Mouse (Mus musculus) myocyte (in vitro differentiated cells): ENCODE measurements around the gene Car2. TPM values are rescaled to one million over a fixed set of nuclear protein-coding genes. Genes with fewer than 3 reads are reported as not detected.

ENCODE experiments used
- H3K27me3 ChIP-seq: one replicate; pipeline ENCODE4 v1.6.1; 2011; ENCODE audit not compliant: control insufficient read depth, insufficient read depth, insufficient read length
- H3K36me3 ChIP-seq: one replicate; pipeline ENCODE4 v1.6.1; 2011; ENCODE audit not compliant: control insufficient read depth, insufficient read depth
- H3K4me2 ChIP-seq: one replicate; pipeline ENCODE4 v1.6.1; 2011; ENCODE audit warnings: low read depth, control low read depth
- H3K4me3 ChIP-seq: one replicate; pipeline ENCODE4 v1.5.1; 2011; ENCODE audit warnings: mild to moderate bottlenecking, control low read depth, moderate library complexity
- H3K79me2 ChIP-seq: one replicate; pipeline ENCODE4 v1.6.1; 2011; ENCODE audit not compliant: control insufficient read depth, insufficient read depth
- H3ac ChIP-seq: one replicate; pipeline ENCODE4 v1.6.1; 2011; ENCODE audit not compliant: control insufficient read depth, insufficient read length
- CEBPB ChIP-seq: IDR thresholded peaks from 2 replicates; pipeline ENCODE4 v1.6.1; 2011; ENCODE audit warnings: mild to moderate bottlenecking, moderate library complexity; ENCODE audit not compliant: poor library complexity, insufficient read depth, severe bottlenecking
- E2F4 ChIP-seq: IDR thresholded peaks from one replicate; pipeline ENCODE4 v1.6.1; 2011; ENCODE audit warnings: mild to moderate bottlenecking, control low read depth, moderate library complexity; ENCODE audit not compliant: insufficient read depth
- MAX ChIP-seq: IDR thresholded peaks from one replicate; pipeline ENCODE4 v1.6.1; 2011; ENCODE audit warnings: low read depth, mild to moderate bottlenecking, control low read depth
- MYOD1 ChIP-seq, 3 experiments: IDR thresholded peaks; one replicate each; pipeline ENCODE4 v1.6.1; 2011; ENCODE audit warnings: control low read depth in 2 of 3, low read depth in 2 of 3, mild to moderate bottlenecking in 2 of 3, moderate library complexity in 1 of 3; ENCODE audit not compliant: insufficient read length in 2 of 3, control insufficient read depth in 1 of 3
- MYOG ChIP-seq, 3 experiments: IDR thresholded peaks; one replicate each; pipeline ENCODE4 v1.6.1; 2011; ENCODE audit warnings: control low read depth in 2 of 3, low read depth in 2 of 3, mild to moderate bottlenecking in 2 of 3; ENCODE audit not compliant: insufficient read length in 2 of 3, control insufficient read depth in 1 of 3, insufficient read depth in 1 of 3
- POLR2A ChIP-seq: IDR thresholded peaks from one replicate; pipeline ENCODE4 v1.6.1; 2011; ENCODE audit warnings: low read depth, mild to moderate bottlenecking, control low read depth, moderate library complexity; ENCODE audit not compliant: insufficient read length
- POLR2AphosphoS2 ChIP-seq: IDR thresholded peaks from one replicate; pipeline ENCODE4 v1.6.1; 2011; ENCODE audit warnings: low read depth, control low read depth; ENCODE audit not compliant: insufficient read length
- REST ChIP-seq: IDR thresholded peaks from one replicate; pipeline ENCODE4 v1.6.1; 2011; ENCODE audit warnings: mild to moderate bottlenecking, control low read depth, moderate library complexity; ENCODE audit not compliant: insufficient read depth, insufficient read length
- SRF ChIP-seq: IDR thresholded peaks from one replicate; pipeline ENCODE4 v1.6.1; 2011; ENCODE audit warnings: low read depth; ENCODE audit not compliant: control insufficient read depth, insufficient read length
- TCF12 ChIP-seq: IDR thresholded peaks from one replicate; pipeline ENCODE4 v1.6.1; 2011; ENCODE audit warnings: mild to moderate bottlenecking, control low read depth; ENCODE audit not compliant: poor library complexity, insufficient read depth, severe bottlenecking
- TCF3 ChIP-seq: IDR thresholded peaks from one replicate; pipeline ENCODE4 v1.6.1; 2011; ENCODE audit warnings: low read depth, control low read depth; ENCODE audit not compliant: insufficient read length
- USF1 ChIP-seq: IDR thresholded peaks from one replicate; pipeline ENCODE4 v1.6.1; 2011; ENCODE audit warnings: low read depth, mild to moderate bottlenecking, control low read depth, moderate library complexity
- polyA plus RNA-seq: library from polyadenylated mRNA; unstranded; fragments of >200 nt; fragmentation: generic; extraction: Trizol; gene quantifications from one replicate; pipeline ENCODE4 v1.2.1, GENCODE M21; 2012; ENCODE audit warnings: missing spikeins

Gene Car2
- polyA plus RNA-seq, 1 experiment: 5.6 TPM

DNA sequence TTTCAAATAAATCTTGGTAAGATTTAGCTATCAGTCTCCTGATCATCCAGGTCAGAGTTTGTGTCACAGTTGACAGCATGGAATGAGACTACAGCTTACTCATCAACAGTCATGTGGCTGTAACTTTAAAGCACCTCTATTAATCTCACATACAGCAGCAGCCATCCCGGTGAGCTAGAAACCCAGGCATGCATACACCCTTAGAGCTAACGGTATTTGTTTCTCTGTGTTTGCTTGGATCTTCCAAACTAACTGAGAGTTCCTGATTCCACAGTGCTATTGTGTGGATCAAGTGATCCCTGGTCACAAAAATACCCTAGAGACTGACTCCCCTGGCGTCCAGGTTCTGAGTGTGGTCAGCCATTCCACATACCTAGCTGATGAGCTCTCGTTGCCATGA, 24.3 kb upstream of the Car2 start:
- TF ChIP-seq MYOG (IDR thresholded peaks at IDR 0.05; ENCODE audit: control insufficient read depth in 1 of 3, insufficient read depth in 1 of 3, insufficient read length in 2 of 3, low read depth in 2 of 3) (no peak), SRF (no peak), POLR2A (no peak), E2F4 (no peak), TCF3 (no peak), MAX (no peak), MYOD1 (IDR thresholded peaks at IDR 0.05; ENCODE audit: control insufficient read depth in 1 of 3, insufficient read length in 2 of 3, low read depth in 2 of 3) (no peak), CEBPB (no peak)
- Histone ChIP-seq H3K79me2 (no peaks in the 10 kb centered on the region), H3K4me2 (peak overlapping the region; percentile 65), H3ac (no peak overlapping the region), H3K36me3 (no peaks in the 10 kb centered on the region), H3K4me3 (no peak overlapping the region), H3K27me3 (no peaks in the 10 kb centered on the region)

DNA sequence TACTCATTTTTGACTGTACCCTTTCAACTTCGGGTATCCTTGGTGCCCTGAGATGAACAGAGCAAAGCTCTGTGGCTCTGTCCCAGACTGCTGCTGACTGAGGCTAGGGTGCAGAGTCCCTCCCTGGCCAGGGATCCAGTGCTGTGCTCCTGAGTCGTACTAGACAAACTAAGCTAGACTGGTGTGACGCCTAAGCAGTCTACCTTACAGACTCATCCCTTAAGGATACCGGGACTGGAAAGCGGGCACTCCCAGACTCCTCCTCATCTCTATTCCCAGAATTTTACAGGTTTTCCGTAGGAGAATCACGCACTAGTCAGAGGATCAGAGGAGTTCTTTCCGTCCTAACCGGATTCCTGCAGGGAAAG, 23.4 kb upstream of the Car2 start:
- Histone ChIP-seq H3K4me3 (peak overlapping the region; percentile 8), H3K79me2 (no peaks in the 10 kb centered on the region), H3K36me3 (no peaks in the 10 kb centered on the region), H3ac (no peak overlapping the region), H3K4me2 (peak overlapping the region; percentile 65), H3K27me3 (no peaks in the 10 kb centered on the region)
- TF ChIP-seq SRF: no peak
- no peak for TF ChIP-seq MAX
- TF ChIP-seq POLR2A: no peak
- TF ChIP-seq MYOD1 (IDR thresholded peaks at IDR 0.05; ENCODE audit: control insufficient read depth in 1 of 3, insufficient read length in 2 of 3, low read depth in 2 of 3): no peak
- no peak for TF ChIP-seq MYOG (IDR thresholded peaks at IDR 0.05; ENCODE audit: control insufficient read depth in 1 of 3, insufficient read depth in 1 of 3, insufficient read length in 2 of 3, low read depth in 2 of 3)
- TF ChIP-seq USF1: no peak
- no peak for TF ChIP-seq CEBPB

DNA sequence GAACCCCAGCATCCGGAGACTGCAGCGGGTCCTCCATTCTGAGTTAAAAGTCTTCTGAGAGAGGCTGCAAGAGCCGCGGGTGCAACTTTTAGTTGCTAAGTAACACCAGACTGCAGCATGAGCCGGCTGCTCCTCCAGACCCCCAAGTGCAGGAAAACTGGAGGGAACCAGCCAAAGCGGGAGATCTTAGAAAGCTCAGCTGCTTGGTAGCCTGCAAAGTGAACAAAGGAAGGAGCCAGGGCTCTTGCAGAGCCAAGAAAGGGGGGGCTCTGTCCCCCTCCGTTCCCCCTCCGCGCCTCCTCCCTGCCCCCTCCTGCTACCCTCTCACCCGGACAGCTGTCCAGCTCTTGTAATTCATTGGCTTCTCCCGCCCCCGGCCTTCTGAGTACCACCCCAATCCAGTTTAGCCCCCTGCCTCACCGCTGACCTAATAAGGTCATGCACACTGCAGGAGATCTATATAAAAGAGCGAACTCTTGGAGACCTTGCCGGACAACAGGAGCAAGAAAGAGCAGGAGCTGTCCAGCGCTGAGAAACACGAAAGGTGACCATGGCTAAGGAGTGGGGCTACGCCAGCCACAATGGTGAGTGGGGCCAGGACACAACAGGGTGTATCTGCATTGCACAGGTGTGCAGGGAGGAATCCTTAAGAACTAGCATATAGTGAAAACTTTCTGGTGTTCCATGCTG, 22.9 kb upstream of the Car2 start, which contains the start of gene Car3:
TSS of gene Car3 (plus strand) at position 491 of the 690 bp plus-strand sequence.
- H3ac ChIP-seq: no peak within 1 kb of the TSS
- H3K27me3 ChIP-seq: no peaks in the 10 kb centered on the region
- H3K4me2 ChIP-seq: peak within 1 kb of the TSS; percentile 65
- H3K4me3 ChIP-seq: peak within 1 kb of the TSS; percentile 8
- TF ChIP-seq REST: peak; percentile 84
- no peak for TF ChIP-seq USF1
- TF ChIP-seq POLR2A: no peak
- peak; percentile 48 for TF ChIP-seq SRF
- no peak for TF ChIP-seq TCF12
- TF ChIP-seq MYOD1 (IDR thresholded peaks at IDR 0.05; ENCODE audit: control insufficient read depth in 1 of 3, insufficient read length in 2 of 3, low read depth in 2 of 3): no peak
- no peak for TF ChIP-seq POLR2AphosphoS2
- no peak for TF ChIP-seq MYOG (IDR thresholded peaks at IDR 0.05; ENCODE audit: control insufficient read depth in 1 of 3, insufficient read depth in 1 of 3, insufficient read length in 2 of 3, low read depth in 2 of 3)
- TF ChIP-seq CEBPB: no peak
- no peak for TF ChIP-seq TCF3
- no peaks in the 10 kb centered on the region for H3K36me3 ChIP-seq
- H3K79me2 ChIP-seq: no peaks in the 10 kb centered on the region

DNA sequence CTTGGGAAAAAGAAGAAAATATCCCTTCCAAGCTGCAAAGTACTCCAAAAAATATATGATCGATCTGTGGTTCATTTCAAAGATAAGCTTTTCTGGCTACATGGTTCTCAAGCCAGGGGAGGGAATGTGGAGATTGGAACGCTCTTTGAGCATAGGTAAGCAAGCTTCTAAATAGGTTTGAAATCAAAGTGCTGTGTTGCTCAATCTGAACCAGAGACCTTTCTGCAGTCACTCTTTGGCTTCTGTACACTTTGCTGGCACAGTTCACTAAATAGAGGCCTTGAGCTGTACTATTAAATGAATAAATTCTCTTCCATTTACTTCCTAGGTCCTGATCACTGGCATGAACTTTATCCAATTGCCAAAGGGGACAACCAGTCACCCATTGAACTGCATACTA, 22.2 kb upstream of the Car2 start:
- H3K4me3 ChIP-seq: no peak overlapping the region
- H3K36me3 ChIP-seq: no peaks in the 10 kb centered on the region
- H3K4me2 ChIP-seq: peak overlapping the region; percentile 2
- H3ac ChIP-seq: no peak overlapping the region
- H3K79me2 ChIP-seq: no peaks in the 10 kb centered on the region
- H3K27me3 ChIP-seq: no peaks in the 10 kb centered on the region
- no peak for TF ChIP-seq POLR2AphosphoS2
- no peak for TF ChIP-seq TCF3
- TF ChIP-seq MAX: no peak
- no peak for TF ChIP-seq CEBPB
- no peak for TF ChIP-seq TCF12
- TF ChIP-seq REST: no peak
- TF ChIP-seq POLR2A: no peak
- no peak for TF ChIP-seq E2F4
- TF ChIP-seq MYOD1 (IDR thresholded peaks at IDR 0.05; ENCODE audit: control insufficient read depth in 1 of 3, insufficient read length in 2 of 3, low read depth in 2 of 3): no peak
- no peak for TF ChIP-seq SRF
- TF ChIP-seq MYOG (IDR thresholded peaks at IDR 0.05; ENCODE audit: control insufficient read depth in 1 of 3, insufficient read depth in 1 of 3, insufficient read length in 2 of 3, low read depth in 2 of 3): no peak
